Mouse (Mus musculus): Measurements from ENCODE around the gene Cdk6.

- TF ChIP-seq CTCF (IDR thresholded peaks at IDR 0.05; ENCODE audit: control insufficient read depth, insufficient read depth, low read length) (no peak), POLR2A (IDR thresholded peaks at IDR 0.05; ENCODE audit: borderline replicate concordance, control insufficient read depth, low read depth, low read length) (no peak)
Observed at GRCm38 (mm10) chr5:3480637-3481395, 139.5 kb downstream of the Cdk6 start.

Data from bone marrow, adult 2 months (tissue).